Mouse (Mus musculus) brown adipose tissue, adult 24 weeks (tissue): ENCODE measurements around the gene Sec63. TPM values are rescaled to one million over a fixed set of nuclear protein-coding genes. Genes with fewer than 3 reads are reported as not detected.

Experiments used
- H3K27ac ChIP-seq: fragments of 200-500 bp; replicated peaks from 2 replicates; pipeline ENCODE4 v1.5.1; 2012; ENCODE audit warnings: low read depth, mild to moderate bottlenecking, low read length
- H3K4me1 ChIP-seq: fragments of 200-500 bp; 2 replicates; pipeline ENCODE4 v1.6.1; 2012; ENCODE audit warnings: low read length, mixed read lengths; ENCODE audit not compliant: control insufficient read depth, insufficient read depth, insufficient read length
- H3K4me3 ChIP-seq: fragments of 200-500 bp; 2 replicates; pipeline ENCODE4 v1.5.1; 2012; ENCODE audit warnings: low read depth, mild to moderate bottlenecking, low read length, moderate library complexity; ENCODE audit not compliant: insufficient read depth
- polyA plus RNA-seq: library from polyadenylated mRNA; stranded (reverse); fragments of >200 nt; gene quantifications from 2 replicates; pipeline ENCODE4 v1.2.4, GENCODE M21; 2012; ENCODE audit not compliant: missing spikeins, insufficient read depth, insufficient read length

Sec63 gene
- polyA plus RNA-seq, 1 experiment, result 35.3 TPM

- Histone ChIP-seq H3K4me1 (peaks cover 4% of the 10 kb centered on the region; the same call in 1 of the 2 replicates), H3K4me3 (peak overlapping the region; percentile 52), H3K27ac (no peak overlapping the region)
Observed at GRCm38 (mm10) chr10:42863621-42864391, 102.5 kb downstream of the Sec63 start.

DNA sequence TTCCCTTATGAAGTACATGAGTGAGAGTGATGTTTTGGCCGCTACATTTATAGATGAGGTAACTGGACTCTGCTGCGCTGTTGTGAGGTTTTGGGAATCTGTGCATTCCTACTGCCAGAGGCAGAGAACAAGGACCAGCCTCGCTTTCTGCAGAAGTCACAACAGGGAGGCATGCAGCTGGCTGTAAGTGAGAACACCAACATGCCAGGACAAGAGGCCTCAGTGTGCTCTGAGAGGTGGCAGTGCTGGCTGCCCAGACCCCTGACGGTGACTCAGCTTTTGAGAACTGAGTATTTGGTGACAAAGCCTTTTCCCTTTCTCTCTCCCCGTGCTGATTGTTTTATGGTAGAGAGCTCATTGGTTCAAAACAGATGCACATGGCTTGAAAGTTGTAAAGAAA is 103.4 kb downstream of the Sec63 start:
- Histone ChIP-seq H3K4me1 (peaks cover 4% of the 10 kb centered on the region; the same call in 1 of the 2 replicates), H3K4me3 (no peak overlapping the region), H3K27ac (no peak overlapping the region)

DNA sequence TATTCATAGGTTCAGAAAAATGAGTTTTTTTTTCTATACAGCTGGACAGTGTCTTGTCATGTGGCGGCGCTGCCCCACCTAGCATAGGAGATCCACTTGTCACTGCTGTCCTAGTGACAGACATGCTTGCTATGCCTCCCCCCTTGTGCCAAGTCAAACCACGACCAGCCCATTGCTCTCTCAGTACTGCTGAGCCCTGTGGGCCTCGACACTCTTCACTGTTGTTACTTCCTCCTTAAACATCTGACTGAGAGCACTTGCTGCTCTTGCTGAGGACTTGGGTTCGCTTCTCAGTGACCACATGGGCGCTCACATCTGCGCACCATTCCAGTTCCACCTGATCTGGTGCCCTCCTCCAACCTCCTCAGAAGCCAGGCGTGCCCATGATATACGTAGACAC is 107.1 kb downstream of the Sec63 start:
- no peaks in the 10 kb centered on the region for H3K4me1 ChIP-seq
- H3K4me3 ChIP-seq, result no peak overlapping the region
- H3K27ac ChIP-seq, result no peak overlapping the region

- Histone ChIP-seq H3K4me3 (no peak overlapping the region), H3K4me1 (no peaks in the 10 kb centered on the region)
Observed at GRCm38 (mm10) chr10:42869467-42869866, 108.2 kb downstream of the Sec63 start.

DNA sequence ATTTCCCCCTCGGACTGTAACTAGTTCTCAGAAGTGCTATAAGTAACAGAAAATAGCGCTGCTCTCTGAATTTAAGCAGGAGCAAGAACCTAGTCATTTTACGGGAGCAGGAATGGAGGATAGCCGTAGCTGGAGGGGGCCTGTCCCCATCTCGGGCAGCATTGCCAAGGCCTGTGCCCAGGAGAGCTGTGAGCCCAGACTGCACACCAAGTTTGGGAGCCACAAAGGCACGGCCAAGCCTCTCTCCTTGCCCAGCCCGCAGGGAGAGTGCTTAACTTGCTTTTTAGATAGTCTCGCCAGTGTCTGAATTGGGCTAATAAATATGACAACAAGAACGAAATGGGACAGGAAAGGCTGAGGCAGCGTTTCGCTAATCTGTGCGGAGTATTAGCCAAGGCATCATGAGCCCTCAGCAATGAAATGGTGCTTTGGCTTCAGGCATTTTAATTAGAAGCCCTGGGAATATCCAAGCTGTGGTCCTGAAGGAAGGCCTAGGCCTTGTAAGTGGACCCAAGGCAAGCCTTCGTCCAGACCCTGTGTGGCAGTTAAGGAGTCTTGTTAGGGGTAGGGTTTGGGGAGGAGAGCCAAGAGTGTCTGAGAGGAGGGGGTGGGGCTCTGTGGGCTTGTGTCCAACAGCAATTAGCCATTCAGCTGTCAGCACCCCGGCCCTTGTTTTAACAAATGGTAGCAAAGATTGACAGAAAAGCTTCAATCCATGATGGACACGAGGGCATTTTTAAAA is 111.1 kb downstream of the Sec63 start:
- Histone ChIP-seq H3K4me3 (no peak overlapping the region), H3K4me1 (no peaks in the 10 kb centered on the region), H3K27ac (no peak overlapping the region)

More at GRCm38 (mm10) chr10:42869467-42869866, 108.2 kb downstream of the Sec63 start:
- no peak overlapping the region for H3K27ac ChIP-seq

DNA sequence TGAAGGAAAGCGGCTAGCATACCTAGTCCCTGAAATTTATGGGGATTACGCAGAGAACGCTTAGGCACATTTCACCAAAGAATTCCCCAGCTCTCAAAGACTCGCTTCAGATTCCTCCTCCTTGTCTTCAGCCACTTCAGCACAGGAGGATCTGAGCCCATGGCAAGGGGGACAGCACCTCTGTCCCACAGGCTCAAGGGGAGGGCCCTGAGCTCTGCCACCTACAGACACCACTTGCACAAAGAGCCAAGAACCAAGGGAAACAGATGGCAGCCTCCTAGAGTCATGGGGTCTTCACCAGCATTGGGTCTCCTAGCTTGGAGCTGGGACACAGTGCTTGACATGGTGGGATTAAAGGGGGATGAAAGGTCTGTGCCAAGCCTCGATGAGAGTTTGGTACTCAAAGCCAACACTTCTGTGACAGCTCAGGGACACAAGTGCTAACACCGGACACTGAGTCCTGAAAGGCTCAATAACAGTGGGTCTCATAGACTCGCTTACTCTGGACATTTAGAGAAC is 111.8 kb downstream of the Sec63 start:
- Histone ChIP-seq H3K4me1 (no peaks in the 10 kb centered on the region), H3K27ac (no peak overlapping the region), H3K4me3 (no peak overlapping the region)

DNA sequence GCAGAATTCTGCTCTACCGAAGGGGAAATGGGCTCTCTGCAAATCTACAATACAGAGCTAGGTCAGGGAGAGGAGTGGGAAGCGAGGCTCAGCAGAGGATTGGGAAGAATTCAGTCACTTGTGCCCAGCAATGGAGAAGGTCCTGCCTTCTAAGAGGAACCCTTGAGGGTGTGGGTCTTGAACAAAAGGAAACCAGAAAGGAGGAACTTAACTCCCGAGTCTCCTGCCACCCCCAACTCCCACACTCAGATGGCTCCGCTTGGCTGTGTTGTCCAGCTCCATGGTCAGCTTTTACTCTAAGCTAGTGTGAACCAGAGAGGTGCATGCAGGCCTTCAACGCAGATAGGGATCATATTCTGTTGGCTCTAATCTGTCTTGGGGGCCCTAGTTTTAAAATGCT is 114.9 kb downstream of the Sec63 start:
- H3K27ac ChIP-seq, result no peak overlapping the region
- no peak overlapping the region for H3K4me3 ChIP-seq
- H3K4me1 ChIP-seq, result no peaks in the 10 kb centered on the region

GRCm38 (mm10) chr10:42879269-42879681 is 118.0 kb downstream of the Sec63 start:
- Histone ChIP-seq H3K4me3 (no peak overlapping the region), H3K4me1 (no peaks in the 10 kb centered on the region), H3K27ac (no peak overlapping the region)

DNA sequence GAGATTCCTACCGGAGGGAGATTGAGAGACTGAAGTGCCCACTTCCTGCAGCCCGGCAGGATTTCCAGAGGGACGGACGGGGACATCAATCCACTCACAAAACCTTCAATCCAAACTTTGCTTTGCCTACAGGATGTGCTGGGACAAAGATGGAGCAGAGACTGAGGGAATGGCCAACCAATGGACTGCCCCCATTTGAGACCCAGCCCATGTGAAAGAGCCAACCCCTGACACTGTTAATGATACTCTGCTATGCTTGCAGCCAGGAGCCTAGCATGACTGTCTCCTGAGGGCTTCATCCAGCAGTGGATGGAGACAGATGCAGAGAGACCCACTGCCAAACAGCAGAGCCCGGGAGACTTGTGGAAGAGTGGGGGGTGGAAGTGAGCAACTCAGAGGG is 118.4 kb downstream of the Sec63 start:
- Histone ChIP-seq H3K4me1 (no peaks in the 10 kb centered on the region), H3K27ac (no peak overlapping the region), H3K4me3 (no peak overlapping the region)

Other genes with a start within 250 kb of the Sec63 start
- gene Nr2e1, start 177.9 kb upstream of the Sec63 start, polyA plus RNA-seq, result not detected in 2 replicates
- 12.0 and 13.4 TPM in 2 replicates for gene Ostm1, start 177.7 kb upstream of the Sec63 start, polyA plus RNA-seq
- gene Scml4, start 98.9 kb downstream of the Sec63 start, polyA plus RNA-seq, result 0.40 TPM in 1 of 2 replicates, not detected in the other